Mouse (Mus musculus) cerebellum, adult 18-20 months (tissue): Measurements from ENCODE around the gene Bcam.

ENCODE experiments used
- DNase-seq, 2 experiments: peaks; one replicate each; pipeline ENCODE4 v3.0.0; 2021

Bcam gene

GRCm38 (mm10) chr7:19784764-19785535 lies 14.1 kb upstream of the Bcam start:
- DNase-seq, result no peak

DNA sequence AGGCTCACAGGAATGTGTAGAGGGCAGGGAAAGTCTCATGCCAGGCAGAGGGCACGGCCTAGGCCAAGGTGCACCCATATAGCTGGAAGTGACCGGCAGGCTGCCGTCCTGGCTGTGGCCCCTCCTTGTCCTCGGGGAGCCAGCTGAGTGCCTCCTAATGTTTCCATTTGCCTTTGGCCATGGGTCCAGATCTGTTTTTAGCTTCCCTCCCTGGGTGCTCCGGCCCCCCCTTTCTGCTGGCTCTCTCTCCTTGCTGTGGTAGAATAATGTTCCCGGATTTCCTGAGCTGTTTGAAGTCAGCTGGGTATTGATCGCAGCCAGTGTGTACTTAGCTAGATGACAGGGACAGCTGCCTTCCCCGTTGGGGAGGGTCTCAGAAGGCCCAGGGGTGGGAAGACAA lies 12.8 kb upstream of the Bcam start:
- DNase-seq, result no peak

- no peak for DNase-seq
Measured at GRCm38 (mm10) chr7:19782645-19783044, 11.8 kb upstream of the Bcam start.

GRCm38 (mm10) chr7:19781741-19782140 lies 10.9 kb upstream of the Bcam start:
- no peak for DNase-seq

GRCm38 (mm10) chr7:19779903-19780302 lies 9.1 kb upstream of the Bcam start:
- no peak for DNase-seq

GRCm38 (mm10) chr7:19778645-19779044 lies 7.8 kb upstream of the Bcam start:
- DNase-seq, result no peak

GRCm38 (mm10) chr7:19777049-19777723 lies 6.4 kb upstream of the Bcam start:
- DNase-seq, result no peak

GRCm38 (mm10) chr7:19771682-19772081 lies 866 bp upstream of the Bcam start:
- DNase-seq, result no peak

GRCm38 (mm10) chr7:19770375-19770754 lies 451 bp downstream of the Bcam start:
- DNase-seq, result peak; percentile 14 to 27

- no peak for DNase-seq
Measured at GRCm38 (mm10) chr7:19769434-19770374, 1.1 kb downstream of the Bcam start.

- DNase-seq, result no peak
Measured at GRCm38 (mm10) chr7:19769001-19769400, 1.8 kb downstream of the Bcam start.

GRCm38 (mm10) chr7:19768251-19768650 lies 2.6 kb downstream of the Bcam start:
- no peak for DNase-seq

DNA sequence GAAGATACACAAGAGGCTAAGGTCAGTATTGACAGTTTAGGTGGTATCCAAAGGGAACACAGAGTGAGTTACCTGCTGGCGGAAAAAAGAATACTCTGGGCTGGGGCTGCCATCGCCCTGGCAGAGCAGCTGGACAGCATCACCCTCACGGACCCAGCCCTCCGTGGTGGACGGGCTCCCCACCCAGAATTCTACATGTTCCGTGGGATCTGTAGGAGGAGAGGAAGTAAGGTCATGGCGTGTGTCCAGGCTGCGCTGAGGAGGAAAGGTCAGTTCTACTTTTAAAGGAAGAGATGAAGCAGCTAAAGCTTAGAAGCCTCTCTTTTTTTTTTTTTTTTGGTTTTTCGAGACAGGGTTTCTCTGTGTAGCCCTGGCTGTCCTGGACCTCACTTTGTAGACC lies 6.2 kb downstream of the Bcam start:
- no peak for DNase-seq

DNA sequence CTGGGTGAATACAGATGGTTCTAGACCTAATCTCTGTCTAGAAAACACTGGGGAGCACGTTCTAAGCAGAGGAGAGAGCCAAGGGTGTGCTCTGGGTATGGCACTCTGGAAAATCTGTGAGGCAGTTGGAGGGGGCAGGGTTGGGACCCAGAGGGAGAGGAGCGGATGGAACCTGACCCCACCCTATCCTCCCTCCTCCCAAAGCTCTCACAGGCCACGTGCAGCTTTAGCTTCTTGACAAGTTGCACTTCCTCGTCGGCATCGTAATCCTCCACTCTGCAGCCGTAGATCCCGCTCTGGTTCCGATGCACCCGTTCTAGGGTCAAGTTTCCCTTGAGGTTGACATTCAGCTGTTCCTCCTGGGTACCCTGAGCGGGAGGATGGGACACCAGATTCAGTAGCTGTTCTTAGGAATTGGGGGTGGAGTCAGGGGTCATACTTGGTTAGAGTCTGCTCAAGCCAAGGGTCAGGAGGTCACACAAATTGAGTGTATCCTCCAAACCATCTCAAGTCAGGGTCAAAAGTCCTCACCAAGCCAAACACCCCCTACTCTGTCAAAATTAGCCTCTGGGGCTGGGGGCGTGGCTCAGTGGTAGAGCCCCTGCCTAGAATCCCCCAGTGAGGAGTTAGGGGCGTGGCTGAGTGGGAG lies 6.9 kb downstream of the Bcam start:
- DNase-seq, result no peak

DNA sequence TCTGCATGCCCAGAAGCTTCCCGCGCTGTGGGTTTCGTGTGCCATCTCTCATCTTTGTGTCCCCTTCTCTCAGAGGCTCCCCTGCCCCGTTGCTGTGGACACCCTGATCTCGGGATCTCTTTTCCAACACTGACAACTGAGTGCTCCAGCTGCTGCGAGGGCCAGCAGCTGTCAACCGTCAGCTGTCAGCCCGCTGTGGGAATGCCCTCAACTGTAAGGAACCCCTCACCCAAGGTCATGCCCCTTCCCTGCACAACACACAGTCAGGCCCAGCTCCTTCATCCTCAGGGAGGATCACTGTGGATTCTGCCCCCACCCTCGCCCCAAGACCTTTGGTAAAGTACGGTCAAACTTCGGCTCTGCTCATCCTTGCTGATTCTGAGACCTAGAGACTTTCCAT lies 8.5 kb downstream of the Bcam start:
- no peak for DNase-seq

DNA sequence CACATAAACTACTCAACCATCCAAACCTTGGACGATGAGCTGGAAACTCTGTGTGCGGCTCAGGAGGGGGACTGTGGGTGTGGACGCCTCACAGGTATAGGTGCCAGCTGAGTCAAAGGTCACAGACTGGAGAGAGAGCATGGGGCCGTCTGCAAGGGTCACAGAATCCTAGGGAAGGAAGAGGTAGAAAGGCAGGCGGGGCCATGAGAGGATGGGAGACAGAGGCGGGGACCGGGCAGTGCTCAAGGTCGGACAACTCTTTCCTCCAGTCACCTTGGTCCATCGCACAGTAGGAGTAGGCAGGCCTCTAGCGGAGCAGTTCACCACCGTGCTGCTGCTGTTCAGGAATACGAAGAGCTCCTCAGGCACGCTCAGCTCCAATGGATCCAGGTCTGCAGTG lies 10.8 kb downstream of the Bcam start:
- no peak for DNase-seq

GRCm38 (mm10) chr7:19758623-19759022 lies 12.2 kb downstream of the Bcam start:
- no peak for DNase-seq

DNA sequence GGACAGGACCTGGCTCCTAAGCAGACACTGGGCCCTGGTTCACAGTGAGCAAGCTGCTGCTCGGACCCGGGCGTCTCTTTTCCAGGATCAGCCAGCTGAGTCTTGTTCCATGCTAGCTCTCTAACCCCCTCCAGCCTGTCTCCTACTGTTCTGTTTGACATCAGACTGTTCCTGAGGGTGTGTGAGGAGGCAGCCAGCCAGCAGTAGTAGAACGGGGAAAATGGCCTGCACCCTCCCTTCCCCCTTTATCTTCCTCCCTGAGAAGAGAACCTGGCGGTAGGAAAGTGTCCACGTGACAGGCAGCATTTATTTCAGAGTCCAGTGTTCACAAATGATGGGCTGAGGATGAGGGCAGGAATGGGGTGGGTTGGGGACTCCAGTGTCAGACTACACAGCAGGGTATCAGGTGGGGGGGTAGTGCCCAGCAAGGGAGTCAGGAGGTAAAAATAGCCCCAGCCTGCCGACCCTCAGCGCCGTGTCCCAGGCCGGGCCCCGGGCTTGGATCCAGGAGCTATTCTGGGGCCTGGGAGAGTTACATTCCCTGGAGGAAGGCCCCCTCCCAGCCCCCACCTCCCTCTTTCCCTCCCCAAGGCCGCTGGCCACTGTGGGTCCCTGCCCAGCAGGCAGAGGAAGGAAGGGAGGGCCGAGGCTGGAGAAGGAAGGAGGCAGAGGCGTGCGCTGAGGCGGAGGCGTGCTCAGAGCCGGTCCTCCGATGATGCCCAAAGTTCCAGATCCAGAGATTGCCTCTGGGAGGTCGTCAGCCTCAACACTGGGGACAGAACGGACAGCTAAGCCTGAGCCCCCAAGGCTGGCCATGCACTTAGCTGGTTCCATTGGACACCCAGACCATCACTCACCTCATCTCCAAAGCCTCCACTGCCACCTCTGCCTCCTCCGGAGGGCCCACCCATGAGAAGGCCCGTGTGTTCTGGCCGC lies 14.7 kb downstream of the Bcam start:
- no peak for DNase-seq

DNA sequence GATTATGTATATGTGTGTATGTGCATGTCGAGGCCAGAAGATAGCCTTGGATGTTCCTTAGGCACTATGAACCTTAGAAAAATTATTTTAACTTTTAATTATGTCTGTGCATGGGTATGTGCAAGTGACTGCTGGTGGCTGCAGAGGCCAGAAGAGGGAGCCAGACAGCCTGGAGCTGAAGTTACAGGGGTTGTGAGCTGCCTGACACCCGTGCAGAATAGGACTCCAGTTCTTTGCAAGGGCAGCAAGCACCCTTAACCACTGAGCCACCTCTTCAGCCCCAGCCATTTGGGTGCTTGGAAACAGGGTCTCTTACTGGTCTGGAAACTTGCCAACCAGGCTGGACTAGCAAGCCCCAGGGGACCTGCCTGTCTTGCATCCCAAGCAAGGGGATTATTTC lies 15.8 kb downstream of the Bcam start:
- no peak for DNase-seq

- no peak for DNase-seq
Measured at GRCm38 (mm10) chr7:19754065-19754464, 16.8 kb downstream of the Bcam start.

- DNase-seq, result no peak
Measured at GRCm38 (mm10) chr7:19753587-19753986, 17.2 kb downstream of the Bcam start.

DNA sequence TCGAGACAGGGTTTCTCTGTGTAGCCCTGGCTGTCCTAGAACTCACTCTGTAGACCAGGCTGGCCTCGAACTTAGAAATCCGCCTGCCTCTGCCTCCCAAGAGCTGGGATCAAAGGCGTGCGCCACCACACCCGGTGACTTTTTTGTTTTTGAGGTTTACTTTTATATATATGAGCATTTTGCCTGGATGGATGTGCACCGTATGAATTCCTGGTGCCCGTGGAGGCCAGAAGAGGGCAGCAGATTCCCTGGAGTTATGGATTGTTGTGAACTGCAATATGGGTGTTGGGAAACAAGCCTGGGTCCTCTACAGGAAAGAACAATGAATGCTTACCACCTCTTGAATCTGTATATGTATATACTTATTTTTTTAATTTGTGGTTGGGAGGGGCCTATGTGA lies 18.2 kb downstream of the Bcam start:
- no peak for DNase-seq
